Mouse (Mus musculus) liver, embryonic 15.5 days (tissue): ENCODE measurements around the gene Gm3667. TPM values are rescaled to one million over a fixed set of nuclear protein-coding genes. Genes with fewer than 3 reads are reported as not detected.
A peak's percentile ranks its signal among the peaks of the same experiment; 100 is the strongest.
"Not testable (repeated sequence)": the region's sequence is repeated elsewhere in the genome, so short reads cannot be mapped to it uniquely, and the experiment has no call there.

Source experiments
- ATAC-seq: fragments of 200-750 bp; cut with Nextera tagmentation; 2 replicates; pipeline ENCODE4 v1.8.0; 2017; ENCODE audit warnings: moderate number of reproducible peaks, mild to moderate bottlenecking, moderate library complexity; ENCODE audit not compliant: insufficient read depth
- H3K27ac ChIP-seq: fragments of 300-500 bp; sonication (generic); replicated peaks from 2 replicates; pipeline ENCODE4 v1.5.1; 2015; ENCODE audit warnings: mild to moderate bottlenecking, inconsistent platforms
- H3K27me3 ChIP-seq: fragments of 300-500 bp; sonication (generic); 2 replicates; pipeline ENCODE4 v1.6.1; 2015; ENCODE audit warnings: mild to moderate bottlenecking, inconsistent platforms
- H3K36me3 ChIP-seq: fragments of 300-500 bp; sonication (generic); replicated peaks from 2 replicates; pipeline ENCODE4 v1.6.1; 2015; ENCODE audit warnings: moderate library complexity, mild to moderate bottlenecking, inconsistent platforms
- H3K4me1 ChIP-seq: fragments of 300-500 bp; sonication (generic); replicated peaks from 2 replicates; pipeline ENCODE4 v1.6.1; 2015; ENCODE audit warnings: inconsistent platforms
- H3K4me2 ChIP-seq: fragments of 300-500 bp; sonication (generic); 2 replicates; pipeline ENCODE4 v1.6.1; 2015; ENCODE audit warnings: moderate library complexity, mild to moderate bottlenecking, inconsistent platforms
- H3K4me3 ChIP-seq: fragments of 300-500 bp; sonication (generic); replicated peaks from 2 replicates; pipeline ENCODE4 v1.5.1; 2015; ENCODE audit warnings: mild to moderate bottlenecking, inconsistent platforms
- H3K9ac ChIP-seq: fragments of 300-500 bp; sonication (generic); 2 replicates; pipeline ENCODE4 v1.6.1; 2015; ENCODE audit warnings: moderate library complexity, mild to moderate bottlenecking, inconsistent platforms
- H3K9me3 ChIP-seq: fragments of 300-500 bp; sonication (generic); replicated peaks from 2 replicates; pipeline ENCODE4 v1.6.1; 2016; ENCODE audit warnings: inconsistent platforms
- WGBS: fragments of 180-500 bp; shearing (Covaris S2); methylation state at CpG from one replicate; pipeline ENCODE4 v1.1.7; 2015; ENCODE audit warnings: mixed read lengths; ENCODE audit not compliant: insufficient replicate concordance; 5-methylcytosine and 5-hydroxymethylcytosine counted together
- polyA plus RNA-seq: library from polyadenylated mRNA; unstranded; fragments of >200 nt; fragmentation: Nextera tagmentation; extraction: Ambion mirVana; gene quantifications from 2 replicates; pipeline ENCODE4 v1.2.1, GENCODE M21; 2015

Gene Gm3667
- not detected in 2 replicates for polyA plus RNA-seq

- H3K27ac ChIP-seq, H3K9me3 ChIP-seq, ATAC-seq, H3K36me3 ChIP-seq, H3K4me1 ChIP-seq, H3K4me3 ChIP-seq, H3K9ac ChIP-seq, H3K27me3 ChIP-seq: not testable (repeated sequence)
- H3K4me2 ChIP-seq, result peak within 1 kb of the TSS; percentile 15; the same call in 1 of the 2 replicates
- 1% methylated on average over 27 of the region's 43 CpGs for WGBS
Measured at GRCm38 (mm10) chr14:6889521-6890012, at the start of gene Gm3667. Gene Gm3667, minus strand, starts transcription at chr14:6889962.

- not testable (repeated sequence) for H3K27me3 ChIP-seq, H3K4me3 ChIP-seq, H3K9me3 ChIP-seq, ATAC-seq, H3K36me3 ChIP-seq, H3K4me1 ChIP-seq, H3K9ac ChIP-seq, H3K27ac ChIP-seq, H3K4me2 ChIP-seq
- WGBS, result 84% methylated on average over 19 of the region's 24 CpGs
Measured at GRCm38 (mm10) chr14:6899881-6900280, 10.1 kb upstream of the Gm3667 start.

- not testable (repeated sequence) for H3K9me3 ChIP-seq, ATAC-seq, H3K4me2 ChIP-seq, H3K36me3 ChIP-seq, H3K4me3 ChIP-seq, H3K9ac ChIP-seq, H3K27me3 ChIP-seq, H3K27ac ChIP-seq, H3K4me1 ChIP-seq
- 8% methylated on average over 4 of the region's 5 CpGs for WGBS
Measured at GRCm38 (mm10) chr14:6888811-6889210, 951 bp downstream of the Gm3667 start.

DNA sequence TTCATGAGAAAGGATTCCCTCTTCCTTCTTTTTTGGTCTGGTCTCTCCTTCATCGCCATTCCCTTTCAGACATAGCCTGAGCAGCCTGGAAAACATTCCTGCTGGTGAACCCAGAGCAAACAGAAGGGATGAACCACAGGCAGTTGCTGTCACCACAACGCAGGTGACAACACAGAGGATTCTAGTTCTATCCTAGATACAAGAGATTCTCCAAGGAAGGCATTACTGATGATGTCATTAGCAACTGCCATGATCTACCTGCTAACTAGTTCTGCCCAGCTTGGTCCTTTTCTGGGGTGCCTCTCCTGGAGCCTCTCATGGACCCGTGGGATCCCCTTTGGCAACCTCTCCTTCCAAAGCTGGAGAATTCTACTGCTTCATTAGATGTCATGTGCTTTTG lies 49.6 kb downstream of the Gm3667 start, which contains the start of gene Gm3642:
Gene Gm3642 (minus strand): TSS at position 101 of the 400 bp plus-strand sequence.
- H3K36me3 ChIP-seq, H3K27ac ChIP-seq, H3K4me1 ChIP-seq, ATAC-seq, H3K27me3 ChIP-seq, H3K9me3 ChIP-seq, H3K9ac ChIP-seq, H3K4me3 ChIP-seq, H3K4me2 ChIP-seq: not testable (repeated sequence)
- no CpG with 5 or more reads among the region's 3 CpGs for WGBS

DNA sequence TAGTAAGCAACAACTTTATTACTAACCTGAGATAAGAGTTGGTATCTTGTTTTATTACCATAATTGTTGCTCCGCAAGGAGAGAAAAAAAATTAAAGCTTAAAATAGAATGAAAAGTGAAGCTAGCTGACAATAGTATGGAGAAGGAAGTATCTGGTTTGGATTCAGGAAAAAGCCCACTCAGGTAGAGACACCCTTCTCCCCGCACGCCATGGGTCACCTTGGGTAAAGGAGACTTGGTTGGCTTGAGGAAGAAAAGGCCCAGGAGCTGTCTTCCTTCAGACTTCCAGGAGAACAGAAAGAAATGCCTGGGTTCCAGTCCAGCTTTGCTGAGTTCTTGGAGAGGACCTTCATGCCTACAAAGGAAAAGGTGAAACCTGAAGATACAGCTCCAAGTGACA lies 66.5 kb downstream of the Gm3667 start:
- 64% methylated on average over 3 of the region's 3 CpGs for WGBS
- H3K27ac ChIP-seq, H3K4me3 ChIP-seq, H3K4me1 ChIP-seq, H3K36me3 ChIP-seq, ATAC-seq, H3K4me2 ChIP-seq, H3K27me3 ChIP-seq, H3K9me3 ChIP-seq, H3K9ac ChIP-seq: not testable (repeated sequence)

Other genes starting within 250 kb of the Gm3667 start
- not detected in 2 replicates for gene Gm10251, start 205.8 kb downstream of the Gm3667 start, polyA plus RNA-seq
- gene Gm8050, start 169.7 kb downstream of the Gm3667 start, polyA plus RNA-seq, result not detected in 2 replicates
- gene Gm3636, start 147.6 kb downstream of the Gm3667 start, polyA plus RNA-seq, result 0.05 and 0.18 TPM in 2 replicates
- gene Gm8362, start 115.6 kb downstream of the Gm3667 start, polyA plus RNA-seq, result not detected in 2 replicates
- not detected in 2 replicates for gene Gm3642, start 49.7 kb downstream of the Gm3667 start, polyA plus RNA-seq
- not detected in 2 replicates for gene Gm6356, start 83.9 kb upstream of the Gm3667 start, polyA plus RNA-seq
- gene Gm10406, start 137.5 kb upstream of the Gm3667 start, polyA plus RNA-seq, result not detected in 2 replicates
- not detected in 2 replicates for gene Gm3685, start 155.0 kb upstream of the Gm3667 start, polyA plus RNA-seq
- gene Gm3696, start 210.7 kb upstream of the Gm3667 start, polyA plus RNA-seq, result not detected in 2 replicates
- not detected in 2 replicates for gene Gm6676, start 235.4 kb upstream of the Gm3667 start, polyA plus RNA-seq